Mouse (Mus musculus): ENCODE data around the gene Tbcb. TPM values are rescaled to one million over a fixed set of nuclear protein-coding genes. Genes with fewer than 3 reads are reported as not detected.
"Not testable (repeated sequence)": the region's sequence is repeated elsewhere in the genome, so short reads cannot be mapped to it uniquely, and the experiment has no call there.

The Tbcb gene
- polyA plus RNA-seq, 1 experiment: 180 TPM

GRCm38 (mm10) chr7:30192088-30192487 lies 40.0 kb downstream of the Tbcb start:
- Histone ChIP-seq H3K4me3 (ENCODE audit: insufficient read depth, poor library complexity, severe bottlenecking) (no peak overlapping the region), H3K79me3 (ENCODE audit: low read depth) (peaks cover 20% of the 10 kb centered on the region), H3ac (ENCODE audit: control insufficient read depth, insufficient read length, low read depth) (no peak overlapping the region), H3K79me2 (ENCODE audit: control insufficient read depth, insufficient read depth) (peaks cover 32% of the 10 kb centered on the region), H3K36me3 (ENCODE audit: control insufficient read depth, insufficient read depth) (peaks cover 43% of the 10 kb centered on the region), H3K27me3 (ENCODE audit: control insufficient read depth, insufficient read depth, insufficient read length) (no peaks in the 10 kb centered on the region)
- no peak for TF ChIP-seq MYOD1 (IDR thresholded peaks at IDR 0.05; ENCODE audit: control insufficient read depth, insufficient read length, low read depth)
- no peak for TF ChIP-seq CEBPB (IDR thresholded peaks at IDR 0.05; ENCODE audit: low read depth)
- no peak for TF ChIP-seq MAX (IDR thresholded peaks at IDR 0.05)
- no peak for TF ChIP-seq FOSL1 (IDR thresholded peaks at IDR 0.05; ENCODE audit: insufficient read depth, low read length, poor library complexity, severe bottlenecking)
- TF ChIP-seq USF1 (IDR thresholded peaks at IDR 0.05; ENCODE audit: low read depth): no peak
- TF ChIP-seq MYOG (IDR thresholded peaks at IDR 0.05; ENCODE audit: control insufficient read depth, extremely low read depth, insufficient read length): no peak
- TF ChIP-seq CTCF (IDR thresholded peaks at IDR 0.05; ENCODE audit: control insufficient read depth, insufficient read depth, insufficient read length): no peak

DNA sequence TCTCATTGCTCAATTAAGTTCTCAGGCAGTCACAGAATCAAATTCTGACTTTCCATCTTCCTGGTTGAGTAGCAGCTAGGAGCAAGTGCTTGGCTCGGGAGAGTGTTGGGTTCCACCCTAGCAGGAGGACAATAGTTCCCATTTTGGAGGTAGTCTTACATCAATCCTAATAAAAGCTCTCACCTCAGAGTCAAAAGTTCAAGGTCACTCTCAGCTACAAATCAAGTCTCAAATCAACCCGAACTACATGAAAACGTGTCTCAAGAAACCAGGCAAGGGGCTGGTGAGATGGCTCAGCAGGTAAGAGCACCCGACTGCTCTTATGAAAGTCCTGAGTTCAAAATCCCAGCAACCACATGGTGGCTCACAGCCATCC lies 43.0 kb downstream of the Tbcb start:
- no peak for TF ChIP-seq MYOG (IDR thresholded peaks at IDR 0.05; ENCODE audit: control insufficient read depth, extremely low read depth, insufficient read length)
- no peak overlapping the region for H3K4me3 ChIP-seq (ENCODE audit: insufficient read depth, poor library complexity, severe bottlenecking)
- no peaks in the 10 kb centered on the region for H3K27me3 ChIP-seq (ENCODE audit: control insufficient read depth, insufficient read depth, insufficient read length)
- peaks cover 16% of the 10 kb centered on the region for H3K79me3 ChIP-seq (ENCODE audit: low read depth)
- peaks cover 24% of the 10 kb centered on the region for H3K79me2 ChIP-seq (ENCODE audit: control insufficient read depth, insufficient read depth)
- no peak overlapping the region for H3ac ChIP-seq (ENCODE audit: control insufficient read depth, insufficient read length, low read depth)
- peaks cover 56% of the 10 kb centered on the region for H3K36me3 ChIP-seq (ENCODE audit: control insufficient read depth, insufficient read depth)

GRCm38 (mm10) chr7:30188344-30189115 lies 43.5 kb downstream of the Tbcb start:
- no peak overlapping the region for H3ac ChIP-seq (ENCODE audit: control insufficient read depth, insufficient read length, low read depth)
- TF ChIP-seq MYOG (IDR thresholded peaks at IDR 0.05; ENCODE audit: control insufficient read depth, extremely low read depth, insufficient read length) (no peak), MYOD1 (IDR thresholded peaks at IDR 0.05; ENCODE audit: control insufficient read depth, insufficient read length, low read depth) (no peak), FOSL1 (IDR thresholded peaks at IDR 0.05; ENCODE audit: insufficient read depth, low read length, poor library complexity, severe bottlenecking) (no peak), CEBPB (IDR thresholded peaks at IDR 0.05; ENCODE audit: low read depth) (no peak), USF1 (IDR thresholded peaks at IDR 0.05; ENCODE audit: low read depth) (no peak), MAX (IDR thresholded peaks at IDR 0.05) (no peak), CTCF (IDR thresholded peaks at IDR 0.05; ENCODE audit: control insufficient read depth, insufficient read depth, insufficient read length) (no peak)
- H3K79me2 ChIP-seq (ENCODE audit: control insufficient read depth, insufficient read depth): peaks cover 18% of the 10 kb centered on the region
- peaks cover 15% of the 10 kb centered on the region for H3K79me3 ChIP-seq (ENCODE audit: low read depth)
- no peaks in the 10 kb centered on the region for H3K27me3 ChIP-seq (ENCODE audit: control insufficient read depth, insufficient read depth, insufficient read length)
- H3K4me3 ChIP-seq (ENCODE audit: insufficient read depth, poor library complexity, severe bottlenecking): no peak overlapping the region
- peaks cover 56% of the 10 kb centered on the region for H3K36me3 ChIP-seq (ENCODE audit: control insufficient read depth, insufficient read depth)

- H3K4me3 ChIP-seq (ENCODE audit: insufficient read depth, poor library complexity, severe bottlenecking): no peak overlapping the region
- no peak for TF ChIP-seq MYOG (IDR thresholded peaks at IDR 0.05; ENCODE audit: control insufficient read depth, extremely low read depth, insufficient read length)
- no peak for TF ChIP-seq MYOD1 (IDR thresholded peaks at IDR 0.05; ENCODE audit: control insufficient read depth, insufficient read length, low read depth)
- TF ChIP-seq CTCF (IDR thresholded peaks at IDR 0.05; ENCODE audit: control insufficient read depth, insufficient read depth, insufficient read length): no peak
- TF ChIP-seq CEBPB (IDR thresholded peaks at IDR 0.05; ENCODE audit: low read depth): no peak
- TF ChIP-seq USF1 (IDR thresholded peaks at IDR 0.05; ENCODE audit: low read depth): no peak
- TF ChIP-seq FOSL1 (IDR thresholded peaks at IDR 0.05; ENCODE audit: insufficient read depth, low read length, poor library complexity, severe bottlenecking): no peak
- TF ChIP-seq MAX (IDR thresholded peaks at IDR 0.05): no peak
- H3K36me3 ChIP-seq (ENCODE audit: control insufficient read depth, insufficient read depth): peaks cover 34% of the 10 kb centered on the region
- H3ac ChIP-seq (ENCODE audit: control insufficient read depth, insufficient read length, low read depth): no peak overlapping the region
- no peaks in the 10 kb centered on the region for H3K27me3 ChIP-seq (ENCODE audit: control insufficient read depth, insufficient read depth, insufficient read length)
- no peaks in the 10 kb centered on the region for H3K79me3 ChIP-seq (ENCODE audit: low read depth)
- no peaks in the 10 kb centered on the region for H3K79me2 ChIP-seq (ENCODE audit: control insufficient read depth, insufficient read depth)
Measured at GRCm38 (mm10) chr7:30184641-30185348, 47.3 kb downstream of the Tbcb start.

DNA sequence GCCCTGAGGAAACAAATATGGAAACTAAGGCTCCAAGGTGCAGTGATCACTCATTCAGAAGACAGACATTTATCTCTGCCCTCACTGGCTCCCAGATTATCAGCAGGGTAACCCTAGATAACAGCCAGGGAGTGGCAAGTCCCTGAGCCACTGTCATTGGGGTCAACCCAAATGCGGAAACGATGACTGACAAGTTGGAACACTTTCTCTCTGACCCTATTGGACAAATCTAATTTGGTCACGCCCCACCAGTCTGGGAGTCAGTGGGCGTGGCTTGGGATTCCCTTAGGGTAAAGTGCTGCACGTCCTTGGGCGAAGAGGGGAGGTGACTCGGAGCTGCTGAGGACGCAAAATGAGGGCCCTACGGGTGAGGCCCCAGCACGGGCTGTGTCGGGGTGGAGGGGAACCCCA lies 48.2 kb downstream of the Tbcb start, which contains the start of gene Cox7a1:
Gene Cox7a1, plus strand, starts transcription at position 266 of the 411 bp plus-strand sequence.
- H3K79me3 ChIP-seq (ENCODE audit: low read depth): no peaks in the 10 kb centered on the region
- TF ChIP-seq MYOG (IDR thresholded peaks at IDR 0.05; ENCODE audit: control insufficient read depth, extremely low read depth, insufficient read length) (no peak), USF1 (IDR thresholded peaks at IDR 0.05; ENCODE audit: low read depth) (no peak), MAX (IDR thresholded peaks at IDR 0.05) (no peak), CTCF (IDR thresholded peaks at IDR 0.05; ENCODE audit: control insufficient read depth, insufficient read depth, insufficient read length) (no peak), MYOD1 (IDR thresholded peaks at IDR 0.05; ENCODE audit: control insufficient read depth, insufficient read length, low read depth) (no peak), CEBPB (IDR thresholded peaks at IDR 0.05; ENCODE audit: low read depth) (no peak), FOSL1 (IDR thresholded peaks at IDR 0.05; ENCODE audit: insufficient read depth, low read length, poor library complexity, severe bottlenecking) (no peak)
- H3K27me3 ChIP-seq (ENCODE audit: control insufficient read depth, insufficient read depth, insufficient read length): no peaks in the 10 kb centered on the region
- peak within 1 kb of the TSS; percentile 18 for H3ac ChIP-seq (ENCODE audit: control insufficient read depth, insufficient read length, low read depth)
- H3K4me3 ChIP-seq (ENCODE audit: insufficient read depth, poor library complexity, severe bottlenecking): no peak within 1 kb of the TSS
- no peaks in the 10 kb centered on the region for H3K79me2 ChIP-seq (ENCODE audit: control insufficient read depth, insufficient read depth)
- peaks cover 29% of the 10 kb centered on the region for H3K36me3 ChIP-seq (ENCODE audit: control insufficient read depth, insufficient read depth)

DNA sequence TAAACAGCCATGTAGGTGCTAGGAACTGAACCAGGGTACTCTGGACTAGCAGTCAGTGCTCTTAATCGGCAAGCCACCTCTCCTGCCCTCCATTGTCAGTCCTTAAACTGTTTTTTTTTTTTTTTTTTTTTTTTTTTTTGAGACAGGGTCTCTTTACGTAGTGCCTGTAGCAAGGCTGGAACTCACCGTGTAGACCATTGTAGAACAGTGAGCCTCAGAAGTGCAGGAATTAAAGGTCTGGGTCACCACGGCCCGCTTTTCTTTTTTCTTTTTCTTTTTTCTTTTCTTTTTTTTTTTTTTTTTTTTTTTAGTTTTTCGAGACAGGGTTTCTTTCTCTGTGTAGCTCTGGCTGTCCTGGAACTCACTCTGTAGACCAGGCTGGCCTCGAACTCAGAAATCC lies 48.9 kb downstream of the Tbcb start:
- H3K79me3 ChIP-seq (ENCODE audit: low read depth); H3K79me2 ChIP-seq (ENCODE audit: control insufficient read depth, insufficient read depth); H3K27me3 ChIP-seq (ENCODE audit: control insufficient read depth, insufficient read depth, insufficient read length); H3K4me3 ChIP-seq (ENCODE audit: insufficient read depth, poor library complexity, severe bottlenecking); H3ac ChIP-seq (ENCODE audit: control insufficient read depth, insufficient read length, low read depth): not testable (repeated sequence)
- peaks cover 24% of the 10 kb centered on the region for H3K36me3 ChIP-seq (ENCODE audit: control insufficient read depth, insufficient read depth)

DNA sequence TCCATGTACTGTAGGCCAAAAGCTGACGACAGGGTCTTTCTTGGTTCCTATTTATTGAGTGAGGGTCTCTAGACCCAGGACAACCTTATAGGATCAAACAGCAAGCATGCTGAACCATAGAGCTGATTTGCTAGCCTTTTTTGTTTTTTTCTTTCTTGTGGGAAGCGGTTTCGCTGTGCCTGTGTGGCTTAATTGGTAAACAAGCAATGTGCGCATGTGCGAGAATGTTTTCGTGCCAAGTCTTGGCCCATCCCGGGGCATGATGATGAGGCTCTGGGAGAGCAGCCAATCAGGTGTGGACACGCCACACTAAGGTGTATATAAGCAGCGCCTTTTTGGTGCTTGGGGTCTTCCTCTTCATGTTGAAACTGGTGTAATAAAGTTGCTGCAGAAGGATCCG lies 50.1 kb downstream of the Tbcb start:
- peaks cover 19% of the 10 kb centered on the region for H3K36me3 ChIP-seq (ENCODE audit: control insufficient read depth, insufficient read depth)
- H3ac ChIP-seq (ENCODE audit: control insufficient read depth, insufficient read length, low read depth); H3K79me2 ChIP-seq (ENCODE audit: control insufficient read depth, insufficient read depth); H3K79me3 ChIP-seq (ENCODE audit: low read depth); H3K4me3 ChIP-seq (ENCODE audit: insufficient read depth, poor library complexity, severe bottlenecking); H3K27me3 ChIP-seq (ENCODE audit: control insufficient read depth, insufficient read depth, insufficient read length): not testable (repeated sequence)
